Mouse (Mus musculus) MEL (cell line): ENCODE measurements around the gene Clec12a.

ENCODE experiments used
- CTCF ChIP-seq, 3 experiments: IDR thresholded peaks in 2 of 3; conservative IDR thresholded peaks in 1 of 3; 2 replicates each; pipeline ENCODE4 v1.5.1; 2011 to 2012; ENCODE audit warnings: low read length in 3 of 3, low read depth in 2 of 3, mild to moderate bottlenecking in 2 of 3, improper control_type of control experiment in 1 of 3, inconsistent platforms in 1 of 3, mixed read lengths in 1 of 3, moderate library complexity in 1 of 3; ENCODE audit not compliant: control insufficient read depth in 1 of 3, insufficient read depth in 1 of 3, poor library complexity in 1 of 3, severe bottlenecking in 1 of 3
- EP300 ChIP-seq, 2 experiments: IDR thresholded peaks; 2 replicates each; pipeline ENCODE4 v1.6.1; 2011; ENCODE audit warnings: improper control_type of control experiment in 2 of 2, low read length in 2 of 2, low read depth in 1 of 2, mild to moderate bottlenecking in 1 of 2
- GABPA ChIP-seq: IDR thresholded peaks from 2 replicates; pipeline ENCODE4 v1.6.1; 2012; ENCODE audit warnings: low read depth, mild to moderate bottlenecking, inconsistent platforms, low read length, improper control_type of control experiment, moderate library complexity
- KAT2A ChIP-seq: conservative IDR thresholded peaks from 2 replicates; pipeline ENCODE4 v1.6.1; 2012; ENCODE audit warnings: low read depth, low read length, improper control_type of control experiment, inconsistent platforms
- MEF2A ChIP-seq: IDR thresholded peaks from 2 replicates; pipeline ENCODE4 v1.6.1; 2014; ENCODE audit warnings: low read depth, mild to moderate bottlenecking, inconsistent platforms, low read length, improper control_type of control experiment; ENCODE audit not compliant: poor library complexity, insufficient replicate concordance, severe bottlenecking; ENCODE audit errors: extremely low read depth
- MYC ChIP-seq: IDR thresholded peaks from 2 replicates; pipeline ENCODE4 v1.6.1; 2011; ENCODE audit warnings: low read depth, mild to moderate bottlenecking, low read length, improper control_type of control experiment, moderate library complexity
- POLR2A ChIP-seq, 2 experiments: IDR thresholded peaks; 2 replicates each; pipeline ENCODE4 v1.6.1; 2011 to 2012; ENCODE audit warnings: low read length in 2 of 2, mild to moderate bottlenecking in 2 of 2, control low read depth in 1 of 2, improper control_type of control experiment in 1 of 2, low read depth in 1 of 2, moderate library complexity in 1 of 2; ENCODE audit not compliant: control insufficient read depth in 1 of 2, insufficient read depth in 1 of 2, poor library complexity in 1 of 2
- POLR2AphosphoS5 ChIP-seq: IDR thresholded peaks from 2 replicates; pipeline ENCODE4 v1.6.1; 2012; ENCODE audit warnings: low read depth, borderline replicate concordance, mild to moderate bottlenecking, inconsistent platforms, low read length, moderate library complexity, mixed read lengths
- TBP ChIP-seq: IDR thresholded peaks from 2 replicates; pipeline ENCODE4 v1.8.0; 2011; ENCODE audit warnings: low read depth, low read length, improper control_type of control experiment
- TCF12 ChIP-seq: IDR thresholded peaks from 2 replicates; pipeline ENCODE4 v1.6.1; 2014; ENCODE audit warnings: low read depth, mild to moderate bottlenecking, inconsistent platforms, low read length, improper control_type of control experiment, moderate library complexity
- UBTF ChIP-seq: IDR thresholded peaks from 2 replicates; pipeline ENCODE4 v1.6.1; 2012; ENCODE audit warnings: low read depth, mild to moderate bottlenecking, inconsistent platforms, low read length, improper control_type of control experiment, moderate library complexity, borderline replicate concordance; ENCODE audit not compliant: insufficient read depth
- ZC3H11A ChIP-seq: IDR thresholded peaks from 2 replicates; pipeline ENCODE4 v1.6.1; 2012; ENCODE audit warnings: low read depth, mild to moderate bottlenecking, inconsistent platforms, low read length, improper control_type of control experiment
- ZNF384 ChIP-seq: IDR thresholded peaks from 2 replicates; pipeline ENCODE4 v1.6.1; 2012; ENCODE audit warnings: low read depth, mild to moderate bottlenecking, inconsistent platforms, low read length, improper control_type of control experiment

DNA sequence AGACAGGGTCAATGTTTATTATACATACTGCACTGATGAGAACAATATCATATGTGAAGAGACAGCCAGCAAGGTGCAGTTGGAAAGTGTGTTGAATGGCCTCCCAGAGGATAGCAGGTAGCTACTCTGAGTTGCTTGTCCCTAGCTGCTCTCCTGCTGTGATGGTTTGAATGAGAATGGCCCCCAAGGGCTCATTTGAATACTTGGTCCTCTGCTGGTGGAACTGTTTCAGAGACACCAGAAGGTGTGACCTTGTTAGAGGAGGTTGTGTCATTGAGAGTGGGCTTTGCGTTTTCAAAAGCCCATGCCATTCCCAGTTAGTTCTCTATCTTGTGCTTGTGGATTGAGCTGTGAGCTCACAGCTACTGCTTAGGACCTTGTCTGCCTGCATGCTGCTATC, 21.5 kb downstream of the Clec12a start:
- TF ChIP-seq EP300 (IDR thresholded peaks at IDR 0.05; ENCODE audit: low read depth in 1 of 2, low read length in 2 of 2) (no peak), POLR2A (IDR thresholded peaks at IDR 0.05; ENCODE audit: control insufficient read depth in 1 of 2, insufficient read depth in 1 of 2, low read depth in 1 of 2, low read length in 2 of 2, poor library complexity in 1 of 2) (no peak), TBP (no peak), GABPA (no peak), TCF12 (no peak), ZNF384 (no peak), KAT2A (no peak), UBTF (no peak), ZC3H11A (no peak), MEF2A (no peak), CTCF (IDR thresholded peaks at IDR 0.05 in 2 of 3, conservative IDR thresholded peaks at IDR 0.05 in 1 of 3; ENCODE audit: control insufficient read depth in 1 of 3, insufficient read depth in 1 of 3, low read depth in 2 of 3, low read length in 3 of 3, poor library complexity in 1 of 3, severe bottlenecking in 1 of 3) (no peak), POLR2AphosphoS5 (no peak), MYC (no peak)
